Mouse (Mus musculus): ENCODE measurements at regions not wholly inside any gene's neighbourhood (a gene's known extent, or its start where the extent isn't known, plus 50 kb on each side); places are given as distances from the start of the nearest gene placed in this dataset.
A peak's percentile ranks its signal among the peaks of the same experiment; 100 is the strongest.

- Histone ChIP-seq H3K9ac (no peak overlapping the region), H3K9me3 (ENCODE audit: low read length) (no peaks in the 10 kb centered on the region), H3K27ac (ENCODE audit: low read depth, low read length) (no peak overlapping the region), H3K27me3 (ENCODE audit: insufficient read depth, low read length) (no peaks in the 10 kb centered on the region), H3K4me2 (ENCODE audit: low read depth) (no peak overlapping the region), H3K4me1 (ENCODE audit: insufficient read depth) (no peaks in the 10 kb centered on the region), H3K4me3 (ENCODE audit: low read depth, low read length) (no peak overlapping the region), H3K36me3 (ENCODE audit: insufficient read depth) (no peaks in the 10 kb centered on the region)
- ATAC-seq = no peak
- 86% methylated on average over 6 of the region's 6 CpGs for WGBS
- no peak for DNase-seq
- TF ChIP-seq CTCF (IDR thresholded peaks at IDR 0.05; ENCODE audit: low read depth) = no peak
Measured at GRCm38 (mm10) chr3:38151821-38152220, 332.8 kb downstream of the Ankrd50 start.

GRCm38 (mm10) chr3:38146663-38147062 lies 338.0 kb downstream of the Ankrd50 start:
- DNase-seq = no peak
- no peak for ATAC-seq
- no peak for TF ChIP-seq CTCF (IDR thresholded peaks at IDR 0.05; ENCODE audit: low read depth)
- no peak overlapping the region for H3K4me3 ChIP-seq (ENCODE audit: low read depth, low read length)
- H3K4me1 ChIP-seq (ENCODE audit: insufficient read depth) = 0 out of 2 replicates have a peak, but pooled peaks cover 7% of the 10 kb centered on the region
- 91% methylated on average over 2 of the region's 2 CpGs for WGBS
- no peaks in the 10 kb centered on the region for H3K9me3 ChIP-seq (ENCODE audit: low read length)
- H3K27ac ChIP-seq (ENCODE audit: low read depth, low read length) = no peak overlapping the region
- H3K9ac ChIP-seq = no peak overlapping the region
- H3K36me3 ChIP-seq (ENCODE audit: insufficient read depth) = no peaks in the 10 kb centered on the region
- H3K27me3 ChIP-seq (ENCODE audit: insufficient read depth, low read length) = no peaks in the 10 kb centered on the region
- H3K4me2 ChIP-seq (ENCODE audit: low read depth) = no peak overlapping the region

- 61% methylated on average over 2 of the region's 2 CpGs for WGBS
- Histone ChIP-seq H3K27me3 (ENCODE audit: insufficient read depth, low read length) (no peaks in the 10 kb centered on the region), H3K9me3 (ENCODE audit: low read length) (no peaks in the 10 kb centered on the region), H3K9ac (no peak overlapping the region), H3K4me3 (ENCODE audit: low read depth, low read length) (no peak overlapping the region), H3K36me3 (ENCODE audit: insufficient read depth) (no peaks in the 10 kb centered on the region), H3K4me2 (ENCODE audit: low read depth) (no peak overlapping the region), H3K4me1 (ENCODE audit: insufficient read depth) (0 out of 2 replicates have a peak, but pooled peaks cover 7% of the 10 kb centered on the region), H3K27ac (ENCODE audit: low read depth, low read length) (no peak overlapping the region)
- ATAC-seq (no peak), DNase-seq (no peak)
- no peak for TF ChIP-seq CTCF (IDR thresholded peaks at IDR 0.05; ENCODE audit: low read depth)
Measured at GRCm38 (mm10) chr3:38145444-38145843, 339.2 kb downstream of the Ankrd50 start.

- DNase-seq (no peak), ATAC-seq (no peak)
- TF ChIP-seq CTCF (IDR thresholded peaks at IDR 0.05; ENCODE audit: low read depth) = no peak
- H3K4me3 ChIP-seq (ENCODE audit: low read depth, low read length) = no peak overlapping the region
- H3K9me3 ChIP-seq (ENCODE audit: low read length) = no peaks in the 10 kb centered on the region
- H3K36me3 ChIP-seq (ENCODE audit: insufficient read depth) = no peaks in the 10 kb centered on the region
- H3K27me3 ChIP-seq (ENCODE audit: insufficient read depth, low read length) = no peaks in the 10 kb centered on the region
- no peak overlapping the region for H3K4me2 ChIP-seq (ENCODE audit: low read depth)
- no peak overlapping the region for H3K9ac ChIP-seq
- H3K4me1 ChIP-seq (ENCODE audit: insufficient read depth) = 0 out of 2 replicates have a peak, but pooled peaks cover 7% of the 10 kb centered on the region
- no peak overlapping the region for H3K27ac ChIP-seq (ENCODE audit: low read depth, low read length)
Measured at GRCm38 (mm10) chr3:38144650-38145049, 340.0 kb downstream of the Ankrd50 start.

- DNase-seq (peak; percentile 82), ATAC-seq (peak; percentile 95)
- Histone ChIP-seq H3K27me3 (ENCODE audit: insufficient read depth, low read length) (no peaks in the 10 kb centered on the region), H3K36me3 (ENCODE audit: insufficient read depth) (no peaks in the 10 kb centered on the region), H3K27ac (ENCODE audit: low read depth, low read length) (no peak overlapping the region), H3K9ac (no peak overlapping the region), H3K4me1 (ENCODE audit: insufficient read depth) (0 out of 2 replicates have a peak, but pooled peaks cover 7% of the 10 kb centered on the region), H3K4me2 (ENCODE audit: low read depth) (no peak overlapping the region), H3K9me3 (ENCODE audit: low read length) (no peaks in the 10 kb centered on the region), H3K4me3 (ENCODE audit: low read depth, low read length) (no peak overlapping the region)
- 28% methylated on average over 11 of the region's 11 CpGs for WGBS
- TF ChIP-seq CTCF (IDR thresholded peaks at IDR 0.05; ENCODE audit: low read depth) = peak; percentile 48
Measured at GRCm38 (mm10) chr3:38143147-38143883, 341.3 kb downstream of the Ankrd50 start.

- H3K9me3 ChIP-seq (ENCODE audit: low read length) = no peaks in the 10 kb centered on the region
- no peak overlapping the region for H3K4me3 ChIP-seq (ENCODE audit: low read depth, low read length)
- H3K9ac ChIP-seq = no peak overlapping the region
- 77% methylated on average over 4 of the region's 4 CpGs for WGBS
- no peak overlapping the region for H3K27ac ChIP-seq (ENCODE audit: low read depth, low read length)
- DNase-seq = peak; percentile 30
- ATAC-seq = peak; percentile 32; the same call in 1 of the 2 replicates
- 0 out of 2 replicates have a peak, but pooled peaks cover 7% of the 10 kb centered on the region for H3K4me1 ChIP-seq (ENCODE audit: insufficient read depth)
- no peaks in the 10 kb centered on the region for H3K36me3 ChIP-seq (ENCODE audit: insufficient read depth)
- TF ChIP-seq CTCF (IDR thresholded peaks at IDR 0.05; ENCODE audit: low read depth) = no peak
- no peaks in the 10 kb centered on the region for H3K27me3 ChIP-seq (ENCODE audit: insufficient read depth, low read length)
- H3K4me2 ChIP-seq (ENCODE audit: low read depth) = no peak overlapping the region
Measured at GRCm38 (mm10) chr3:38139387-38139786, 345.3 kb downstream of the Ankrd50 start.

- no peak for DNase-seq
- Histone ChIP-seq H3K4me1 (ENCODE audit: insufficient read depth) (0 out of 2 replicates have a peak, but pooled peaks cover under 1% of the 10 kb centered on the region), H3K4me3 (ENCODE audit: low read depth, low read length) (no peak overlapping the region), H3K4me2 (ENCODE audit: low read depth) (no peak overlapping the region), H3K36me3 (ENCODE audit: insufficient read depth) (no peaks in the 10 kb centered on the region), H3K9ac (no peak overlapping the region), H3K9me3 (ENCODE audit: low read length) (no peaks in the 10 kb centered on the region), H3K27me3 (ENCODE audit: insufficient read depth, low read length) (no peaks in the 10 kb centered on the region), H3K27ac (ENCODE audit: low read depth, low read length) (no peak overlapping the region)
- no peak for ATAC-seq
- 49% methylated on average over 5 of the region's 5 CpGs for WGBS
- TF ChIP-seq CTCF (IDR thresholded peaks at IDR 0.05; ENCODE audit: low read depth) = no peak
Measured at GRCm38 (mm10) chr3:38138014-38138413, 346.6 kb downstream of the Ankrd50 start.
